Mouse (Mus musculus): ENCODE results near the gene Vamp9. TPM values are rescaled to one million over a fixed set of nuclear protein-coding genes. Genes with fewer than 3 reads are reported as not detected.

The Vamp9 gene
- total RNA-seq (2021): 1.7 TPM in 1 of 2 replicates, not detected in the other
- long read RNA-seq: 0 reads

DNA sequence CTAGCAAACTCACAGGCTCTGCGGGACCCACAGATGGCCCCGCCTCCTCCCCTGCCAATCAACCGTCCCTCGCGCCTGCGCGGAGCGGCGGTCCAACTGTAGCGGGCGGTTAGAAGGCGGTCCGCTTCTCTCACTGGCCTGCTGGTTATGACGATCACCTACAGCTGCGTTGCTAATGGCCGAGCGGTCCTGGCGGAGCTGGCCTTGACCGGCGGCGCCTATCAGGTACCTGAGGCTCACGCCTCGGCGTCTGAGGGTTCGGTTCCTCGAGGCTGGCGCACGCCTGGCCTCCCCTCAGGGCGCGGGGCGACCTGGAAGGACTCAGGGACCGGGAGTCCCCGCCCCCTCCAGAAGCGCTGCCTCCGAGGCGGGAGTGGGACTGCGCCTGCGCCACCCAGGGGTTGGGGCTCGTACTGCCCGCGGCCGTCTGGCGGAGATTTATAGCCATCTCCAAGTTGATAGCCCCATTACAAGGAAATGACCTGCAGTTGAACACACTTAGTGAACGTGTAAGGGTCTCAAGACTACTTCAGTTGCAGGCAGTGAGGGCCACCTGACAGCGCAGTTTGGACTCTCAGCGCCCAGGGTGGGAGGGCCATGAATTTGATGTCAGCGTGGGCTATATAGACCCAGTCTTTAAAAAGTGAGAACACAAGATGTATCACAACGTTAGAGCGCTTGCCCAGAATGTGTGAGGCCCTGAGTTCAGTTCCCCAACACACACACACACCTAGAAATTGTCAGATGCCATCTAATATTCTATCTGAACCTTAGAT is at the start of gene Vamp9:
Vamp9 (plus strand) TSS at position 74 of the 776 bp plus-strand sequence.
- DNase-seq: peak; percentile 97

GRCm38 (mm10) chr5:99857106-99857637 is 48.9 kb upstream of the Vamp9 start:
- DNase-seq: no peak

- DNase-seq: no peak
Observed at GRCm38 (mm10) chr5:99859637-99860433, 46.2 kb upstream of the Vamp9 start.

GRCm38 (mm10) chr5:99861816-99862215 is 44.2 kb upstream of the Vamp9 start:
- DNase-seq: no peak

DNA sequence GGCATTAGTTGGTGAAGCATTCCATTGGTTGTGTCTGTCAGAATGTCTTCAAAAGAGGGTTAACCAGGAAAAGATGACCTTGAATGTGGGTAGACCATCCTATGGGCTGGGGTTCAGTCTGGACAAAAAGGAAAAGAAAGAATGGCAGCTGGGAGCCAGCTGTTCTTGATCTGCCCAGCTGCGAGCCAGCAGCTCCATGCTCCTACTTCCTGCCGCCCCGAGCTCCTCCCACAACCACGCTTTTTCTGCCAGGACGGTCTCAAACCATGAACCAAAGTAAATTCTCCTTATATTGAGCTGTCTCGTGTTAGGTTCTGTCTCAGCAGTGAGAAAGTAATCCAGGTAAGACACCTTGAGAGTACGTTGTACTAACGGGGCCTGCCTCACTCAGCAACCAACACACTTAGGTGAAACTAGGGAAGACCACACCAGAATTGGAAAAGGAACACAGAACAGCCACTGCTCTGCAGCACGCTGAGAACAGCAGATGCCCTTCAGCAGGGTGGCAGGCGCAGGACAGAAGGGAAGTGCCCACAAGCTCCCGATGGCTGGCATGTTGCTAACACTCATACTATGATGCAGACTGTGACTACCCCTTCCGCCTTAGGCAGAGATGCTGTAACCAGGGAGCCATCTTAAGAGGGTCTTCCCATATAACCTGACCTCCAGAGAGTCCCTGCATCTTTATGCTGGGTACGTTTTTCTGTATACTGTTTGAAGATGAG is 42.2 kb upstream of the Vamp9 start:
- no peak for DNase-seq

DNA sequence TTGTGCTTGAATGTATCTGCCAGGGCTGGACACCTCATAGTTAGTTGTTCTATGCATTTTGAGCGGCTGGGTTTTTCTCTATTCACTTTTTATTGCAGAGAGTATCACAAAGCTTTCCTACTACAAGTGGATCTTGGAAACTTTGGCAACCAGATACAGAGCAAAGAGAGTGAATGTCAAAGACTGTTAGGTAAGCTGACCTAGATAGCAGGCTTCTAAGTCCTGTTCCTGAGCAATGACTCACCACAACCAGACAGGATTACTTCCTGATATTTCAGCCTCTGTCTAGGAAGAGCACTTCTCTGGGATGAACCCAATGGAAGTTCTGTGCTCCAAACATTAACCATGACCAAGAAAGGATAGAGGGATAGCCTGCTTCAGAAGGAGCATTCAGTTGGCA is 40.3 kb upstream of the Vamp9 start:
- no peak for DNase-seq

GRCm38 (mm10) chr5:99868286-99868685 is 37.8 kb upstream of the Vamp9 start:
- no peak for DNase-seq

- no peak for DNase-seq
Observed at GRCm38 (mm10) chr5:99868923-99869322, 37.1 kb upstream of the Vamp9 start.

GRCm38 (mm10) chr5:99877565-99877964 is 28.5 kb upstream of the Vamp9 start:
- DNase-seq: peak; percentile 35

DNA sequence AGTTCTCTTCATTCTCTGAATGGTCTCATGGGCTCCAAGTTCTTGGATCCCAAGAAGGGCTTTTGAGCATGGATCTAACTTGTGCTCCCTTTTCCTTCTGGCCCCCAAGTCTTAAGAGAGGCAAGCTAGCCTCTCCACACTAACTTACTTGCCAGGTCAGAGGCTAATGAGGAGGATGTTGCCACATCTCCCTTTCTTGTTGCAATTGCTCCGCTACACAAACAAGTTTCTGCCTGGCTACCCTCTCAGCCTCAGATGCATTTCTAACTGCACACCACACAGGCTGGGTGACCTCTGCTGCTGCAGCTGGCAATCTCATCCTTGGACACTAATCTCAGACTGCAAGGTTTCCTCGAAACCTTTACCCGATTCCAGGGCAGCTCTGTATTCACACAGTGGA is 23.6 kb upstream of the Vamp9 start:
- no peak for DNase-seq

DNA sequence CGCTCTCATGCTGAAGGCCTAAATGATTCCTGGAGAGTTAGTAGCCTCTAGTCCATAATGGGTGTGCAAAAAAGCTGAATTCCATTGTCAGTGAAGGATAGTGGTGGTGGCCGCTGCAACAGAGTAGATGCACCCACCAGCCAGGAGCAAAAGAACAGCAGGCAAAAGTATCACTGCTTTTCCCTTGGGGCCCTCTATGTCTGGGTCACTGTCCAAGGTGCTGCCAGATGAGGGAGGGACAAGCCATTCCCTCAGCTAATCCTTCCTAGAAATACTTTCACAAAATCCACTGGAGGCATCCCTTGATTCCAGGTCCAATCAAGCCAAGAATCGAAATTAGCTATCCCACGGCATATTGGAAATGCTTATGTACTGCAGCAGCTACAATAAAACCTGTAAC is 22.0 kb upstream of the Vamp9 start:
- no peak for DNase-seq

DNA sequence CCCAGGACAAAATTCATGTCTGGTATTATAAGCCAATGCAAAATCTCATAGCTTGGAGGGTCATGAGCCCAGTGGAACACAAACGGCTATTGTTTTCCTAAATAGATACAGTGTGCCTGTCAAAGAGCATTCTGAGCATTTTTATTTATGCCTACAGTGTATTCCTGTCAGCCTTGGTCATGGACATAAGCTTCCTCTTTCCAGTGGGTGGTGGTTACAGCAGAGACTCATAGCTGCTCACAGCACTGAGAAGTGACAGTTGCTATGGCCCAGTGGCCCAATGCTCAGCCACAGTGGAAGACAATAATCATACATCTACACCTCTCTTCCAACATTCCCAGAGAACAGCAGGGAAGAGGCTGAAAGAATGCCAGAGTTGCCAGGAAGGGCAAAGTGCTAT is 18.9 kb upstream of the Vamp9 start:
- no peak for DNase-seq

GRCm38 (mm10) chr5:99891516-99892441 is 14.3 kb upstream of the Vamp9 start:
- DNase-seq: peak; percentile 35

GRCm38 (mm10) chr5:99900041-99900440 is 6.0 kb upstream of the Vamp9 start:
- peak; percentile 29 for DNase-seq

DNA sequence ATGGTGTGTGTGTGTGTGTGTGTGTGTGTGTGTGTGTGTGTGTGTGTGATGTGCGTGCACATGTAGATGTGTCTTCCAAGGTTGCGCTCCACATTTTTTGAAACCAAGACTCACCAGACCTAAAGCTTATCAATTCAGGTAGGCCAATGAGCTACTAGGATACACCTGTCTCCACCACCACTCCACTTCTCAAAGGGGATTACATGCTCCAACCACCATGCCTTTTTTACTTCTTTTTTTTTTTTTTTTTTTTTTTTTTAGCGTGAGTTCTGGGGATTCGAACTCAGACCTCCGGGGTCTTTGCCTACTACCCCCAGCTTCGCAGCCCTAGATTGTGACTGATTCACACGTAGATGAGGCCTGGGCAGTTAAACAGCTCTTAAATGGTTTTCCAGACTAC is 323 bp upstream of the Vamp9 start:
- no peak for DNase-seq

GRCm38 (mm10) chr5:99915494-99915893 is 9.4 kb downstream of the Vamp9 start:
- no peak for DNase-seq

DNA sequence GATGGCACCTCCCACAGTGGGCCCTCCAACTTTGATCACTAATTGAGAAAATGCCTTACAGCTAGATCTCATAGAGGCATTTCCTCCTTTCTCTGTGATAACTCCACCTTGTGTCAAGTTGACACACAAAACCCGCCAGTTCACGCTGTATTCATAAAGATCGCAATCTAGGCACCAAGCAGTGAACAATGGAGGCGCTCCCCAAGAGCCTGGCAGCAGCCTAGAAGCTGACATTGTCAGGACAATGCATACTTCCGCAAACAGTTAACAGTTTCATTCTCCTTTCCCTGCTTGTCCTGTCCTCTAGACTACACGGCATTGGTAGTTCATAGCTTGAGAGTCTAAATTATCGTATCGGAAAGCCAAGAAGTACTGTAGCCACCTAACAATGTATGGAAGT is 16.0 kb downstream of the Vamp9 start:
- no peak for DNase-seq

DNA sequence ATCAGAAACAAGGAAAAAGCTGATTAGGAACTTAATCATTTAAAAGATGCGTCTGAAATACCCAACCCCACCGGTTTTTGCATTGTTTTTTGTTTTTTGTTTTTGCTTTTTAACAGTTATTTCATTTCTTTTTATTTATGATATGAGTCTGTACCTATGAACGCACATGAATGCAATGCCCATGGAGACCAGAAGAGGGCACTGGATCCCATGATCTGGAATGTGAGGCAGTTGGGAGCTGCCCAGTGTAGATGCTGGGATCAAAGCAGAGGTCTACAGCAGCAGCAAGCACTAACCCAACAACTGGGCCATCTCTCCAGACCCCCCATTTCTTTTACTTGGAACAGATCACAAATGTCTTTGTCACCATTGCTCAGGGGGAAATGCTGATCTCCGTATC is 21.9 kb downstream of the Vamp9 start:
- DNase-seq: peak; percentile 50

DNA sequence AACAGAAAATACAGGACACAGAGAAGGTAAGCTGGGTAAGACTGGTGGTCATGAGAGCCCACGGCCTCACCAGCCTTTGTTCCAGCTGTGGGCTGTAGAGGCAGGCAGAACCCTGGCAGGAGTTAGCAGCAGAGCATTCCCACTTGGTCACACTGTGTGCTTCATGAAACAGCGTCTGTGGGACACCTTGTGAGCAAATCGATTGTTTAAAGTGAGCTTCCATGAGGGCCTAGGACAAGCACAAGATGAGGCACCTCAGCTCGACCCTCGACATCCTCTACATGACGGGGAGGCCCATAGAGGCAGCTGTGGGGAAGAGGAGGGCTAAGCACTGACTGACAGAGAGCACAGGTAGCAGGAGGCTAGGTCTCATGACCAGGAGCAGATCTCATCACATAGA is 25.9 kb downstream of the Vamp9 start:
- DNase-seq: no peak

- no peak for DNase-seq
Observed at GRCm38 (mm10) chr5:99939440-99939839, 33.4 kb downstream of the Vamp9 start.

GRCm38 (mm10) chr5:99941273-99941672 is 35.2 kb downstream of the Vamp9 start:
- no peak for DNase-seq
